Mouse (Mus musculus): ENCODE data around the gene Olfr466.

- TF ChIP-seq GATA1 (IDR thresholded peaks at IDR 0.05; ENCODE audit: borderline replicate concordance, low read length) (no peak), FLI1 (IDR thresholded peaks at IDR 0.05; ENCODE audit: low read length) (no peak)
Observed at GRCm38 (mm10) chr13:65149940-65150339, at the start of gene Olfr466.

Data from megakaryocyte, embryonic 14.5 days (primary cell).